ENCODE assay signal across 9 mouse cellular contexts in genomic region chr12:76552321-76552720, GRCm38 (mm10). TPM values are rescaled to one million over a fixed set of nuclear protein-coding genes. Genes with fewer than 3 reads are reported as not detected.
A peak's percentile ranks its signal among the peaks of the same experiment; 100 is the strongest.
DNase-seq lines count a peak whose midpoint lies in the region; ATAC-seq and TF ChIP-seq lines count a peak whose summit lies in the region.
"Had no signal": no experiment of that assay in that cellular context is flagged by ENCODE, and none has a peak within 500 bp of the region (broad histone marks: within the 10 kb centered on the region; RNA-seq: fewer than 3 reads in every experiment).

No protein-coding gene starts in this region.

- peak; percentile 79 for ATAC-seq in lung, embryonic 14.5 days (ENCODE audit: insufficient read depth)
- peak; percentile 66; the same call in 1 of the 2 replicates for ATAC-seq in kidney, postnatal 0 days (replicated peaks; ENCODE audit: low FRiP score, low read depth)

- no peaks in the 10 kb centered on the region for H3K9me3 ChIP-seq in lung, embryonic 14.5 days (ENCODE audit: low read depth, low read length)
- H3K9me3 ChIP-seq in kidney, postnatal 0 days (replicated peaks; ENCODE audit: low read length): no peaks in the 10 kb centered on the region
- H3K9me3 ChIP-seq: forebrain, embryonic 12.5 days had no signal

- TF ChIP-seq POLR2A in heart, adult 2 months (IDR thresholded peaks at IDR 0.05; ENCODE audit: insufficient read depth, low read depth, low read length): 0 out of 2 replicates have a peak, but pooled peaks have one; percentile 15

- H3K79me2 ChIP-seq in heart, adult 2 months (replicated peaks; ENCODE audit: control insufficient read depth, insufficient read depth, low read length): peaks cover 2% of the 10 kb centered on the region; the same call in 1 of the 2 replicates

- H3K4me2 ChIP-seq in lung, embryonic 14.5 days: no peak overlapping the region
- H3K4me2 ChIP-seq in kidney, postnatal 0 days (ENCODE audit: low read length): no peak overlapping the region
- H3K4me2 ChIP-seq: forebrain, embryonic 12.5 days had no signal

- H3K27me3 ChIP-seq in lung, embryonic 14.5 days (ENCODE audit: insufficient read depth, low read length): peaks cover 4% of the 10 kb centered on the region; the same call in 1 of the 2 replicates
- H3K27me3 ChIP-seq in heart, adult 2 months (ENCODE audit: control insufficient read depth, insufficient read depth, low read length): no peaks in the 10 kb centered on the region
- H3K27me3 ChIP-seq in kidney, postnatal 0 days (ENCODE audit: insufficient read depth, low read length): no peaks in the 10 kb centered on the region

- intact Hi-C loops in heart, adult 2 months (cut with DNase I): no loop called here

- H3K4me3 ChIP-seq in lung, embryonic 14.5 days (ENCODE audit: low read depth, low read length): no peak overlapping the region
- H3K4me3 ChIP-seq in heart, adult 2 months: no peak overlapping the region
- H3K4me3 ChIP-seq in kidney, postnatal 0 days (replicated peaks; ENCODE audit: low read depth, low read length): no peak overlapping the region
- H3K4me3 ChIP-seq: forebrain, embryonic 12.5 days had no signal

- WGBS in lung, embryonic 14.5 days: 25% methylated on average over 8 of the region's 8 CpGs
- 25% methylated on average over 8 of the region's 8 CpGs for WGBS in heart, adult 2 months
- 11% methylated on average over 8 of the region's 8 CpGs for WGBS in kidney, postnatal 0 days

- no peak for TF ChIP-seq CTCF in lung, embryonic 14.5 days (IDR thresholded peaks at IDR 0.05; ENCODE audit: low read depth)
- no peak for TF ChIP-seq CTCF in heart, adult 2 months (IDR thresholded peaks at IDR 0.05)
- TF ChIP-seq CTCF in kidney, postnatal 0 days (IDR thresholded peaks at IDR 0.05; ENCODE audit: low read depth): no peak

- no peak overlapping the region for H3K9ac ChIP-seq in lung, embryonic 14.5 days
- no peak overlapping the region; the same call in 1 of the 2 replicates for H3K9ac ChIP-seq in heart, adult 2 months (ENCODE audit: low read depth, low read length)
- no peak overlapping the region for H3K9ac ChIP-seq in kidney, postnatal 0 days (ENCODE audit: low read depth, low read length)
- H3K9ac ChIP-seq: forebrain, embryonic 12.5 days had no signal

- H3K36me3 ChIP-seq in lung, embryonic 14.5 days (ENCODE audit: insufficient read depth): no peaks in the 10 kb centered on the region
- peaks cover 4% of the 10 kb centered on the region for H3K36me3 ChIP-seq in heart, adult 2 months (ENCODE audit: control insufficient read depth, insufficient read depth, low read length)
- H3K36me3 ChIP-seq in kidney, postnatal 0 days (ENCODE audit: insufficient read depth, low read length): no peaks in the 10 kb centered on the region
- H3K36me3 ChIP-seq: forebrain, embryonic 12.5 days had no signal

- H3K4me1 ChIP-seq in lung, embryonic 14.5 days (ENCODE audit: insufficient read depth): peaks cover 43% of the 10 kb centered on the region
- peaks cover 34% of the 10 kb centered on the region for H3K4me1 ChIP-seq in heart, adult 2 months (ENCODE audit: control insufficient read depth, insufficient read depth, low read length)
- peaks cover 54% of the 10 kb centered on the region for H3K4me1 ChIP-seq in kidney, postnatal 0 days (replicated peaks; ENCODE audit: insufficient read depth, low read length)

- peak overlapping the region; percentile 58; the same call in 1 of the 2 replicates for H3K27ac ChIP-seq in lung, embryonic 14.5 days (ENCODE audit: low read depth)
- H3K27ac ChIP-seq in heart, adult 2 months: peak overlapping the region; percentile 54
- H3K27ac ChIP-seq in kidney, postnatal 0 days: peak overlapping the region; percentile 68
- H3K27ac ChIP-seq: forebrain, embryonic 12.5 days had no signal

- peak; percentile 90 for DNase-seq in lung, embryonic 14.5 days
- no peak for DNase-seq in lung, postnatal 14 days
- DNase-seq in heart, adult 2 months: peak; percentile 60 to 74
- DNase-seq in kidney, postnatal 0 days (ENCODE audit: low spot score): peak; percentile 87
- DNase-seq in spleen, postnatal 4 days (ENCODE audit: low spot score in 2 of 2): peak; percentile 46 to 75
- no peak for DNase-seq in right cerebral cortex, postnatal 4 days
- no peak for DNase-seq in layer of hippocampus, adult 9-10 months (ENCODE audit: low spot score)
- DNase-seq in ovary, adult 18-20 months (ENCODE audit: low spot score): no peak

- TF ChIP-seq EP300 in heart, adult 2 months (IDR thresholded peaks at IDR 0.05; ENCODE audit: insufficient read depth, low read depth, low read length): no peak

RNA-seq across cellular contexts. Expression of gene Plekhg3, which starts 21.6 kb away (rescaled TPM):
- polyA plus RNA-seq in lung, embryonic 14.5 days (2014; fragmentation: Nextera tagmentation; extraction: Ambion mirVana): 9.0 and 9.7 TPM in 2 replicates
- 10 to 100 TPM; 11.6 to 13.6 TPM for total RNA-seq in heart, adult 2 months (2021)
- polyA plus RNA-seq in heart, adult 2 months (2012; rRNA removed): 12.9 and 16.8 TPM in 2 replicates
- polyA plus RNA-seq in kidney, postnatal 0 days (2015; fragmentation: Nextera tagmentation; extraction: Ambion mirVana): 14.9 and 17.7 TPM in 2 replicates

Comparison
In these comparisons a context has a peak if more than half of its experiments do, and no peak if none do; other contexts are left out.
1. DNase-seq: peak in lung, embryonic 14.5 days (single experiment), heart, adult 2 months (2 of 2), kidney, postnatal 0 days (single experiment) and spleen, postnatal 4 days (2 of 2); none in lung, postnatal 14 days (single experiment), right cerebral cortex, postnatal 4 days (single experiment), layer of hippocampus, adult 9-10 months (single experiment) and ovary, adult 18-20 months (single experiment).
2. Peak in every context shown above with its lines, with median percentiles within 50 percentile points of each other: H3K27ac ChIP-seq.